Mouse (Mus musculus) embryonic fibroblast, embryonic 13.5 days (primary cell): Measurements from ENCODE around the gene Mul1. TPM values are rescaled to one million over a fixed set of nuclear protein-coding genes. Genes with fewer than 3 reads are reported as not detected.
"Not testable (repeated sequence)": the region's sequence is repeated elsewhere in the genome, so short reads cannot be mapped to it uniquely, and the experiment has no call there.

Source experiments
- H3K27ac ChIP-seq: 2 replicates; pipeline ENCODE4 v1.5.1; 2012; ENCODE audit warnings: low read length, control low read depth, inconsistent platforms; ENCODE audit not compliant: insufficient read depth
- H3K4me1 ChIP-seq: 2 replicates; pipeline ENCODE4 v1.6.1; 2011; ENCODE audit warnings: low read length; ENCODE audit not compliant: control insufficient read depth, insufficient read depth
- H3K4me3 ChIP-seq: 2 replicates; pipeline ENCODE4 v1.5.1; 2011; ENCODE audit warnings: mild to moderate bottlenecking, control low read depth, low read length; ENCODE audit not compliant: insufficient read depth
- CTCF ChIP-seq: IDR thresholded peaks from 2 replicates; pipeline ENCODE4 v1.5.1; 2011; ENCODE audit warnings: mild to moderate bottlenecking, control low read depth, low read length, moderate library complexity, borderline replicate concordance; ENCODE audit not compliant: insufficient read depth
- POLR2A ChIP-seq: IDR thresholded peaks from 2 replicates; pipeline ENCODE4 v1.6.1; 2011; ENCODE audit warnings: low read depth, mild to moderate bottlenecking, control low read depth, low read length, moderate library complexity
- polyA plus RNA-seq: library from polyadenylated mRNA; stranded (reverse); fragments of >200 nt; gene quantifications from 2 replicates; pipeline ENCODE4 v1.2.4, GENCODE M21; 2011; ENCODE audit warnings: low read depth; ENCODE audit not compliant: missing spikeins, insufficient read length

The Mul1 gene
- polyA plus RNA-seq, 1 experiment, result 15.8 TPM

- Histone ChIP-seq H3K27ac (no peak overlapping the region), H3K4me3 (no peak overlapping the region), H3K4me1 (no peaks in the 10 kb centered on the region)
- TF ChIP-seq CTCF (no peak), POLR2A (no peak)
Observed at GRCm38 (mm10) chr4:138411504-138412121, 22.9 kb upstream of the Mul1 start.

DNA sequence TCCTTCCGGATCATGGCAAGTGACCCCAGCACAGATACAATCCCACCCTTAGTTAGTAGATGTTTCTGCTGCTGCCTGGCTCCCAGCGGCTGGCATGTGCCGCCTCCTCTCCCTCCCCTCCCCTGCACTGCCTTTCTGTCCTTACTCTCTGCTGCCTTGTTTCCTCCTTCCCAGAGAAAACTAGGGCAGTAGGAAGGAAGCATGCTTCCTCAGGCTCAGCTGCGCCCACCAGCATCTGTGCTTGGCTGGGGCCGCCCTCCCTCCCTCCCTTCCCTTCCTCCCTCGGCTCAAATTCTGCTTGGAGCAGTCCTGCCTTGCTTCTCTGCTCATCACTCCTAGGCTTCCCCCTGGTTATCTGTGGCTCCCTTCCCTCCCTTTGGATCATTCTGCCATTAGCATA, 19.7 kb upstream of the Mul1 start:
- no peaks in the 10 kb centered on the region for H3K4me1 ChIP-seq
- no peak overlapping the region for H3K27ac ChIP-seq
- no peak for TF ChIP-seq POLR2A
- no peak for TF ChIP-seq CTCF
- H3K4me3 ChIP-seq, result no peak overlapping the region

DNA sequence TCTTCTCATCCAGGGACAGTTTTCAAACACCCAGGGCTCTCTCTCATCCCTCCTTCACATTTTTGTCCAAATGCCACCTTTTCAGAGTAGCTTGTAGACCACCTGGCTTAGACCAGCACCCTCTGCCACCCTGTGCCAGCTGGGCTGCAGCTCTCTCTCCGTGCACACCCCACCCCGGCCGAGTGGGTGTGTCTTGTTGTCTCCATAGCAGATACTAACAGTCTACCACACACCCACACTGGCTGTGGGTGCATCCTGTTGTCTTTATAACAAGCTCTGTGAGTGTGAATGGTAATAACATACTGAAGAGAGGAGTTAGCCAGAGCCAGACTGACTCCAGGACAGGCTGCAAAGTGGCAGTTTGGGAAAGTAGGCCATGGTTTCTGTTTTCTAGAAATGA, 18.5 kb upstream of the Mul1 start:
- no peaks in the 10 kb centered on the region for H3K4me1 ChIP-seq
- no peak overlapping the region for H3K27ac ChIP-seq
- no peak overlapping the region for H3K4me3 ChIP-seq
- TF ChIP-seq POLR2A, result no peak
- TF ChIP-seq CTCF, result no peak

DNA sequence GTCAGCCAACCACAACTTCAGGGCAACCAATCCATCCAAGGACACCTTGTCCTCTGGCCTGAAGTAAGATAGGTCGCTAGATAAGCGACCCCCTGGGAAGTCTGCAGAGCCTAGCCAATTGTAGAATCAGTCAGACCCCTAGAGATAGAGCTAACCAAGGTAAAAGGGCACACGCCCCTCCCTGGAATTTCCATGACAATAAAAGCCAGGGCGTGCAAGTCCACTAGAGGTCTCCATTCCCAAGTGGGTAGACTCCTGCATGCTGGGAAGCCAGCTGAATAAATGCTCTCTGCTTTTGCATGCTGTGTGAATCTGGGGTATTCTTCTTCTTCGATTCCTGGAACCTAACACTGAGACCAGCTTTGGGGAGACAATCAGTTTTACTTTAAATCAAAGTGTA, 18.1 kb upstream of the Mul1 start:
- TF ChIP-seq CTCF (no peak), POLR2A (no peak)
- Histone ChIP-seq H3K4me1 (no peaks in the 10 kb centered on the region), H3K4me3 (no peak overlapping the region), H3K27ac (no peak overlapping the region)

DNA sequence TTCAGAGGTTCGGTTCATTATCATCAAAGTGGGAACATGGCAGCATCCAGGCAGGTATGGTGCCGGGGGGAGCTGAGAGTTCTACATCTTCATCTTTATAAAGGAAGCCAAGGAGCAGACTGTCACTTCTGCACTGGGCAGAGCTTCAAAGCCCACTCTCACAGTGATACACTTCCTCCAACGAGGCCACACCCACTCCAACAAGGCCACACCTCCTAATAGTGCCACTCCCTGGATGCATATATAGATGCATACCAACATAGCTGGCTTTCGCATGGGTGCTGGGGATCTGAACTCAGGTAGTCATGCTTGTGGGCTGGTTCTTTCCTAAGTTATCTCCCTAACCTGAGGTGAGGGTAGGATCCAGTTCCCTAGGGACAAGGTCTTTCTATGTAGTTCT, 16.6 kb upstream of the Mul1 start:
- H3K4me1 ChIP-seq, result no peaks in the 10 kb centered on the region
- no peak overlapping the region for H3K27ac ChIP-seq
- TF ChIP-seq CTCF, result no peak
- TF ChIP-seq POLR2A, result no peak
- no peak overlapping the region for H3K4me3 ChIP-seq

DNA sequence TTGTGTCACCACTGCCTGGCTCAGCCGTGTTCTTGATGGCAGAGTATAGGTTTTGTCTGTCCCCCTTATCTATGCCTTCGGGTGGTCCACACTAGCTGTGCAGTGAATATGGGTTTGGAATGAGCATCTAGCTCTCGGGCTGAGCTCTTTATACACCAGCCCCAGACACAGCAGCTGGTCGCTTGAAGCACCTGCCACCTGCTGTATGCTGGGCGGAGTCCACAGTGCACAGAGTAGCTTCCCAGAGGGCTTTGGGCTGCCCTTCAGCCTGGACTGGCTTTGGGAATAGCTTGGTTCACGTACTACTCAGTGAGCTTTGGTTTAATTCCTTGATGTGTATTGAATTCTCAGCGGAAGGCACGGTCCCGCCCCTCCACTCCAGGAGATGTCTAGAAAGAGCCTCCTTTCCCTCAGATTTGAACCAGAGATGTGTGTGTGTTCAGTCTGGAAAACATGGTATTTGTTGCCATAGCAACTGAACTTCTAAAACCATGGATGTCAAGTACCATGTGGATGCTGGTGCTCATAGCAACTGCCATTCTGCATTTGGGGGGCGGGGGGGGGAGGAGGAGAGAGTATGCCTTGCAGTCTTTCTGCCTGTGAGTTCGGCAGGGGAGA, 16.0 kb upstream of the Mul1 start:
- Histone ChIP-seq H3K4me1 (no peaks in the 10 kb centered on the region), H3K27ac (no peak overlapping the region), H3K4me3 (no peak overlapping the region)
- TF ChIP-seq CTCF (no peak), POLR2A (no peak)

DNA sequence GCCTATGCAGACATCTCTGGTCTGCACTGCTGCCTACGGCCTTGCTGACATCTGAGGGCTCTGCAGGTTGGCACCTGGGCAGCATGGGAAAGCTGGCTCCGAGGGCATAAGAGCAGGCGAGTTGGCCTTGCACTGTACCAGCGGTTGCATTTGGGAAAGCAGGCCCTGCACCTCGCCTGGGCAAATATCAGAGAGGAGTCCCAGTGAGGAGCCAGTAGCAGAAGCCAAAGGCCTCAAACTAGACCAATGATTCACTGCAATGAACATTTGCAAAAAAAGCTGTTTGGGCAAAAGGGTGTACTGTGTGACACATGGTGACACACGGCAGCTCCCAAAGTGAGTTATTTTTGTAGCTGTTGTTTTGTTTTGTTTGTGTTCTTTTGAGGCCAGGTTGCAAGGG, 9.4 kb upstream of the Mul1 start:
- no peaks in the 10 kb centered on the region for H3K4me1 ChIP-seq
- no peak overlapping the region for H3K4me3 ChIP-seq
- TF ChIP-seq POLR2A (no peak), CTCF (no peak)
- H3K27ac ChIP-seq, result no peak overlapping the region

DNA sequence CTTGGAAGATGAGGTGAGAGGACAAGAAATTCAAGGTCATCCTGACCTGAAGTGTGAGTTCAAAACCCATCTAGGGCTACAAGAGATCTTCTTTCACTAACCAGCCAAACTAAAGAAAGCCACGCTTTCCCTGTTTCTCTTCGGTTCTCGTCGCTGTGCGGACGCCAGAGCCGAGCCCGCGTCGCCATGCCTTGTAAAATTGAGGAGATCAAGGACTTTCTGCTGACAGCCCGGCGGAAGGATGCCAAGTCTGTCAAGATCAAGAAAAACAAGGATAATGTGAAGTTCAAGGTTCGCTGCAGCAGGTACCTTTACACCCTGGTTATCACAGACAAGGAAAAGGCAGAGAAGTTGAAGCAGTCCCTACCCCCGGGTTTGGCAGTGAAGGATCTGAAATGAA, 8.9 kb upstream of the Mul1 start:
- not testable (repeated sequence) for H3K27ac ChIP-seq, H3K4me3 ChIP-seq, H3K4me1 ChIP-seq

GRCm38 (mm10) chr4:138426778-138427705, 7.4 kb upstream of the Mul1 start:
- H3K4me3 ChIP-seq, result no peak overlapping the region
- no peaks in the 10 kb centered on the region for H3K4me1 ChIP-seq
- no peak overlapping the region for H3K27ac ChIP-seq
- TF ChIP-seq CTCF (peak; percentile 69; the same call in 1 of the 2 replicates), POLR2A (no peak)

DNA sequence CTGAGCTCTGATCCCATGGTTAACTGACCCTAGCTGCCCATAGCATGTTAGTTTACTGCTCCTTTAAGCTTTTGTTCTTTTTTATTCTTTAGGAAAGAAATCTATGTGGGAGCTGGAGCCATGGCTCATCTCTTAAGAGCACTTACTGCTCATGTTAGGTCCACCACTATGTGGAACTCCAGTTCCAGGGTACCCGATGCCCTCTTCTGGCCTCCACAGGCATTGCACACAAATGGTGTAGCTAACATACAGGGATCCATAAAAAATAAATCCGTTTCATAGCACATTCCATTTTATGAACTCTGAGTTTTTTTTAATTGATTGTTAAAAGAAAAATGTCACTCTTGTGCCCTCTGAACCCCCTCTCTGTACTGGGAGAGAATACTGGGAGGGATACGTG, 4.7 kb upstream of the Mul1 start:
- Histone ChIP-seq H3K4me3 (no peak overlapping the region), H3K27ac (no peak overlapping the region), H3K4me1 (no peaks in the 10 kb centered on the region)
- TF ChIP-seq POLR2A (no peak), CTCF (peak; percentile 23; the same call in 1 of the 2 replicates)
